ENCODE assay signal across 19 mouse cellular contexts in the genomic region with DNA sequence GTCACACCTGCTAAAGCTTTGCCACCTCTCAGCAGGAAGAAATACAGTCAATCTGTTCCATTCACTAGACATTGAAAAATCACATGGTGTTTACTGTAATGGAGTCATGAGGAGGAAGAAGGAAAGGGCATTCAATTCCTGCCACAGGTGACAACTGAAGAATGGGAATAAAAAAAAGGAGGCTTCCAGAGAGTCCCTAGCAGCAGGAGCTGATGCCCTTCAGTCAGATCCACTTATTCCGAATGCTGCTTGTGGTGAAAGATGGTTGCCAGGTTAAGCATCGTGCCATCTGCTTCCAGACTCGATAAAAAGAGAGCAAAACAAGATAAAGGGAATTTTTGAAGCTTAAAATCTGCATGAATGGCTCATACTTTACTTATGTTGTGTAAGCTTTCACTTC.
DNase-seq lines count a peak whose midpoint lies in the region; ATAC-seq lines count a peak whose summit lies in the region.
"Had no signal": no experiment of that assay in that cellular context is flagged by ENCODE, and none has a peak within 500 bp of the region (broad histone marks: within the 10 kb centered on the region; RNA-seq: fewer than 3 reads in every experiment).

No protein-coding gene starts in this region.

- H3K36me3 ChIP-seq in forebrain, embryonic 14.5 days (ENCODE audit: control insufficient read depth, insufficient read depth, low read length), result no peaks in the 10 kb centered on the region
- H3K36me3 ChIP-seq in forebrain, embryonic 13.5 days (ENCODE audit: poor library complexity, severe bottlenecking), result no peaks in the 10 kb centered on the region
- H3K36me3 ChIP-seq: embryonic facial prominence, embryonic 12.5 days; heart, embryonic 10.5 days; midbrain, embryonic 15.5 days; neural tube, embryonic 12.5 days had no signal

- H3K27ac ChIP-seq in forebrain, embryonic 14.5 days (ENCODE audit: low read depth, low read length), result no peak overlapping the region
- H3K27ac ChIP-seq in forebrain, embryonic 13.5 days, result no peak overlapping the region
- H3K27ac ChIP-seq: embryonic facial prominence, embryonic 12.5 days; heart, embryonic 10.5 days; midbrain, embryonic 15.5 days; neural tube, embryonic 12.5 days had no signal

- DNase-seq in forebrain, embryonic 14.5 days (ENCODE audit: low spot score), result peak; percentile 25
- DNase-seq in layer of hippocampus, adult 18-20 months (ENCODE audit: low spot score in 2 of 2), result peak; percentile 2 to 47
- DNase-seq in layer of hippocampus, postnatal 36 days, result no peak
- peak; percentile 86 for DNase-seq in brain, adult 2 months (ENCODE audit: low read depth, low spot score)
- DNase-seq in cerebellum, adult 9-11 months, result peak; percentile 67
- no peak for DNase-seq in gastrocnemius, adult 8-10 months (ENCODE audit: low spot score in 2 of 2)
- DNase-seq in thymus, postnatal 14 days, result no peak
- DNase-seq: gastrocnemius, postnatal 25 days; kidney, adult 9 months; kidney, postnatal 4 days; spleen, adult 18-20 months had no signal

- H3K4me2 ChIP-seq in forebrain, embryonic 14.5 days (ENCODE audit: low read length), result no peak overlapping the region
- no peak overlapping the region for H3K4me2 ChIP-seq in forebrain, embryonic 13.5 days
- H3K4me2 ChIP-seq: embryonic facial prominence, embryonic 12.5 days; liver, embryonic 11.5 days; midbrain, embryonic 15.5 days; neural tube, embryonic 12.5 days had no signal

- ATAC-seq in forebrain, embryonic 14.5 days, result no peak
- no peak for ATAC-seq in forebrain, embryonic 13.5 days
- ATAC-seq: activated CD4-positive, CD25-positive, alpha-beta regulatory T cell, adult 4 months; midbrain, embryonic 15.5 days had no signal

- H3K4me1 ChIP-seq in forebrain, embryonic 14.5 days (ENCODE audit: control insufficient read depth, insufficient read depth, low read length), result no peaks in the 10 kb centered on the region
- no peaks in the 10 kb centered on the region for H3K4me1 ChIP-seq in forebrain, embryonic 13.5 days
- H3K4me1 ChIP-seq: embryonic facial prominence, embryonic 12.5 days; heart, embryonic 10.5 days; midbrain, embryonic 15.5 days; neural tube, embryonic 12.5 days had no signal

- no peaks in the 10 kb centered on the region for H3K9me3 ChIP-seq in forebrain, embryonic 14.5 days (replicated peaks; ENCODE audit: control insufficient read depth, low read length)
- H3K9me3 ChIP-seq in forebrain, embryonic 13.5 days (replicated peaks), result no peaks in the 10 kb centered on the region
- H3K9me3 ChIP-seq: embryonic facial prominence, embryonic 12.5 days; heart, embryonic 10.5 days; midbrain, embryonic 15.5 days; neural tube, embryonic 12.5 days had no signal

- 61% methylated on average over 3 of the region's 3 CpGs for WGBS in forebrain, embryonic 14.5 days
- WGBS in forebrain, embryonic 13.5 days, result 71% methylated on average over 3 of the region's 3 CpGs

- H3K27me3 ChIP-seq in forebrain, embryonic 14.5 days (replicated peaks; ENCODE audit: control insufficient read depth, insufficient read depth, low read length), result no peaks in the 10 kb centered on the region
- no peaks in the 10 kb centered on the region for H3K27me3 ChIP-seq in forebrain, embryonic 13.5 days
- H3K27me3 ChIP-seq: CH12.LX; embryonic facial prominence, embryonic 12.5 days; midbrain, embryonic 15.5 days; neural tube, embryonic 12.5 days had no signal

- no peak overlapping the region for H3K9ac ChIP-seq in forebrain, embryonic 14.5 days (ENCODE audit: low read length)
- H3K9ac ChIP-seq in forebrain, embryonic 13.5 days, result no peak overlapping the region
- H3K9ac ChIP-seq: embryonic facial prominence, embryonic 12.5 days; midbrain, embryonic 15.5 days; neural tube, embryonic 12.5 days had no signal

- H3K4me3 ChIP-seq in forebrain, embryonic 14.5 days (ENCODE audit: low read depth, low read length), result no peak overlapping the region
- no peak overlapping the region for H3K4me3 ChIP-seq in forebrain, embryonic 13.5 days
- H3K4me3 ChIP-seq: embryonic facial prominence, embryonic 12.5 days; heart, embryonic 10.5 days; midbrain, embryonic 15.5 days; neural tube, embryonic 12.5 days had no signal

Comparison
In these comparisons a context has a peak if more than half of its experiments do, and no peak if none do; other contexts are left out.
1. DNase-seq: peak in forebrain, embryonic 14.5 days (single experiment), layer of hippocampus, adult 18-20 months (2 of 2), brain, adult 2 months (single experiment) and cerebellum, adult 9-11 months (single experiment); none in layer of hippocampus, postnatal 36 days (0 of 2), gastrocnemius, adult 8-10 months (0 of 2) and thymus, postnatal 14 days (single experiment).